Mouse (Mus musculus) hindbrain, embryonic 14.5 days (tissue): ENCODE results near the gene Tmem150c. TPM values are rescaled to one million over a fixed set of nuclear protein-coding genes. Genes with fewer than 3 reads are reported as not detected.
A peak's percentile ranks its signal among the peaks of the same experiment; 100 is the strongest.

Source experiments
- ATAC-seq: fragments of 200-750 bp; cut with Nextera tagmentation; 2 replicates; pipeline ENCODE4 v1.8.0; 2017; ENCODE audit warnings: moderate number of reproducible peaks, mild to moderate bottlenecking, moderate TSS enrichment, moderate library complexity; ENCODE audit not compliant: low FRiP score
- DNase-seq: peaks from one replicate; pipeline ENCODE4 v3.0.0-alpha.2; 2015; ENCODE audit warnings: low spot score
- H3K27ac ChIP-seq: fragments of 300-500 bp; sonication (generic); 2 replicates; pipeline ENCODE4 v1.5.1; 2014; ENCODE audit warnings: mild to moderate bottlenecking, moderate library complexity
- H3K27me3 ChIP-seq: fragments of 300-500 bp; sonication (generic); 2 replicates; pipeline ENCODE4 v1.6.1; 2014; ENCODE audit warnings: mild to moderate bottlenecking, low read length, mixed read lengths; ENCODE audit not compliant: control insufficient read depth, insufficient read depth
- H3K36me3 ChIP-seq: fragments of 300-500 bp; sonication (generic); replicated peaks from 2 replicates; pipeline ENCODE4 v1.6.1; 2014; ENCODE audit not compliant: control insufficient read depth, insufficient read depth
- H3K4me1 ChIP-seq: fragments of 300-500 bp; sonication (generic); replicated peaks from 2 replicates; pipeline ENCODE4 v1.6.1; 2014; ENCODE audit warnings: antibody characterized with exemption, low read length, mixed read lengths; ENCODE audit not compliant: control insufficient read depth, insufficient read depth
- H3K4me2 ChIP-seq: fragments of 300-500 bp; sonication (generic); replicated peaks from 2 replicates; pipeline ENCODE4 v1.6.1; 2014; ENCODE audit warnings: mild to moderate bottlenecking, moderate library complexity
- H3K4me3 ChIP-seq: fragments of 300-500 bp; sonication (generic); replicated peaks from 2 replicates; pipeline ENCODE4 v1.5.1; 2014; ENCODE audit warnings: mild to moderate bottlenecking, low read length
- H3K9ac ChIP-seq: fragments of 300-500 bp; sonication (generic); 2 replicates; pipeline ENCODE4 v1.6.1; 2014
- H3K9me3 ChIP-seq: fragments of 300-500 bp; sonication (generic); 2 replicates; pipeline ENCODE4 v1.6.1; 2016; ENCODE audit warnings: low read length; ENCODE audit not compliant: control insufficient read depth
- WGBS: fragments of 180-500 bp; shearing (Covaris S2); extraction: QIAGEN DNeasy Blood & Tissue Kit; methylation state at CpG from one replicate; pipeline ENCODE4 v1.1.7; 2014; 5-methylcytosine and 5-hydroxymethylcytosine counted together
- polyA plus RNA-seq: library from polyadenylated mRNA; unstranded; fragments of >200 nt; fragmentation: Nextera tagmentation; extraction: Ambion mirVana; gene quantifications from 2 replicates; pipeline ENCODE4 v1.2.1, GENCODE M21; 2014

Gene Tmem150c
- polyA plus RNA-seq, 1 experiment from 2014 or later: 24.2 TPM

GRCm38 (mm10) chr5:100091263-100091594 lies 68.4 kb downstream of the Tmem150c start:
- 25% methylated on average over 10 of the region's 10 CpGs for WGBS
- Histone ChIP-seq H3K4me1 (peaks cover 22% of the 10 kb centered on the region), H3K4me2 (peak overlapping the region; percentile 34), H3K9me3 (no peaks in the 10 kb centered on the region), H3K9ac (peak overlapping the region; percentile 18; the same call in 1 of the 2 replicates), H3K4me3 (no peak overlapping the region), H3K27ac (peak overlapping the region; percentile 81), H3K36me3 (peaks cover 4% of the 10 kb centered on the region; the same call in 1 of the 2 replicates), H3K27me3 (no peaks in the 10 kb centered on the region)
- peak; percentile 44 for ATAC-seq
- DNase-seq: peak; percentile 39

- Histone ChIP-seq H3K36me3 (peaks cover 4% of the 10 kb centered on the region; the same call in 1 of the 2 replicates), H3K27me3 (no peaks in the 10 kb centered on the region), H3K4me2 (peak overlapping the region; percentile 34), H3K9ac (peak overlapping the region; percentile 18), H3K9me3 (no peaks in the 10 kb centered on the region), H3K4me1 (peaks cover 25% of the 10 kb centered on the region), H3K27ac (peak overlapping the region; percentile 81), H3K4me3 (no peak overlapping the region)
- DNase-seq (peak; percentile 49), ATAC-seq (peak; percentile 51)
- 18% methylated on average over 12 of the region's 12 CpGs for WGBS
Observed at GRCm38 (mm10) chr5:100090515-100091262, 68.9 kb downstream of the Tmem150c start.

GRCm38 (mm10) chr5:100085097-100085496 lies 74.5 kb downstream of the Tmem150c start:
- Histone ChIP-seq H3K27ac (0 out of 2 replicates have a peak overlapping the region, but pooled peaks have one; percentile 43), H3K36me3 (no peaks in the 10 kb centered on the region), H3K4me2 (no peak overlapping the region), H3K9me3 (no peaks in the 10 kb centered on the region), H3K9ac (no peak overlapping the region), H3K27me3 (no peaks in the 10 kb centered on the region), H3K4me1 (peaks cover 16% of the 10 kb centered on the region), H3K4me3 (no peak overlapping the region)
- WGBS: 56% methylated on average over 8 of the region's 8 CpGs
- DNase-seq: peak; percentile 55
- no peak for ATAC-seq

- no peaks in the 10 kb centered on the region for H3K27me3 ChIP-seq
- H3K9me3 ChIP-seq: no peaks in the 10 kb centered on the region
- DNase-seq (no peak), ATAC-seq (0 out of 2 replicates have a peak, but pooled peaks have one; percentile 50)
- H3K27ac ChIP-seq: no peak overlapping the region
- no peak overlapping the region for H3K4me2 ChIP-seq
- 52% methylated on average over 12 of the region's 12 CpGs for WGBS
- no peak overlapping the region for H3K4me3 ChIP-seq
- H3K9ac ChIP-seq: no peak overlapping the region
- H3K4me1 ChIP-seq: peaks cover 13% of the 10 kb centered on the region
- no peaks in the 10 kb centered on the region for H3K36me3 ChIP-seq
Observed at GRCm38 (mm10) chr5:100083953-100084562, 75.5 kb downstream of the Tmem150c start.

GRCm38 (mm10) chr5:100082006-100082405 lies 77.6 kb downstream of the Tmem150c start:
- H3K36me3 ChIP-seq: no peaks in the 10 kb centered on the region
- ATAC-seq (no peak), DNase-seq (no peak)
- whole genome bisulfite sequencing: 91% methylated on average over 4 of the region's 4 CpGs
- peaks cover 13% of the 10 kb centered on the region for H3K4me1 ChIP-seq
- no peaks in the 10 kb centered on the region for H3K27me3 ChIP-seq
- no peak overlapping the region for H3K4me3 ChIP-seq
- H3K9ac ChIP-seq: no peak overlapping the region
- no peak overlapping the region for H3K27ac ChIP-seq
- no peak overlapping the region for H3K4me2 ChIP-seq
- H3K9me3 ChIP-seq: no peaks in the 10 kb centered on the region

GRCm38 (mm10) chr5:100079931-100080275 lies 79.7 kb downstream of the Tmem150c start:
- Histone ChIP-seq H3K9ac (no peak overlapping the region), H3K4me3 (no peak overlapping the region), H3K27me3 (no peaks in the 10 kb centered on the region), H3K27ac (no peak overlapping the region), H3K4me1 (0 out of 2 replicates have a peak, but pooled peaks cover 4% of the 10 kb centered on the region), H3K9me3 (no peaks in the 10 kb centered on the region), H3K4me2 (peak overlapping the region; percentile 29), H3K36me3 (no peaks in the 10 kb centered on the region)
- 78% methylated on average over 8 of the region's 8 CpGs for WGBS
- DNase-seq (no peak), ATAC-seq (no peak)

- peak overlapping the region; percentile 18 for H3K4me3 ChIP-seq
- no peak overlapping the region for H3K27ac ChIP-seq
- DNase-seq (no peak), ATAC-seq (no peak)
- H3K27me3 ChIP-seq: no peaks in the 10 kb centered on the region
- H3K4me1 ChIP-seq: 0 out of 2 replicates have a peak, but pooled peaks cover 2% of the 10 kb centered on the region
- peak overlapping the region; percentile 3 for H3K9ac ChIP-seq
- 33% methylated on average over 36 of the region's 36 CpGs for WGBS
- H3K9me3 ChIP-seq: no peaks in the 10 kb centered on the region
- H3K4me2 ChIP-seq: peak overlapping the region; percentile 29
- H3K36me3 ChIP-seq: no peaks in the 10 kb centered on the region
Observed at GRCm38 (mm10) chr5:100079040-100079930, 80.3 kb downstream of the Tmem150c start.

- Histone ChIP-seq H3K4me2 (no peak overlapping the region), H3K4me1 (no peaks in the 10 kb centered on the region), H3K27me3 (no peaks in the 10 kb centered on the region), H3K9me3 (no peaks in the 10 kb centered on the region), H3K36me3 (peaks cover 10% of the 10 kb centered on the region; the same call in 1 of the 2 replicates), H3K4me3 (no peak overlapping the region), H3K9ac (no peak overlapping the region), H3K27ac (no peak overlapping the region)
- 61% methylated on average over 4 of the region's 4 CpGs for whole genome bisulfite sequencing
- ATAC-seq (no peak), DNase-seq (no peak)
Observed at GRCm38 (mm10) chr5:100074571-100074970, 85.0 kb downstream of the Tmem150c start.

- no peak overlapping the region for H3K4me2 ChIP-seq
- no peaks in the 10 kb centered on the region for H3K9me3 ChIP-seq
- WGBS: 52% methylated on average over 9 of the region's 9 CpGs
- H3K27ac ChIP-seq: no peak overlapping the region
- H3K36me3 ChIP-seq: peaks cover 25% of the 10 kb centered on the region
- ATAC-seq: no peak
- no peak overlapping the region for H3K4me3 ChIP-seq
- no peak overlapping the region for H3K9ac ChIP-seq
- no peaks in the 10 kb centered on the region for H3K27me3 ChIP-seq
- H3K4me1 ChIP-seq: no peaks in the 10 kb centered on the region
- DNase-seq: no peak
Observed at GRCm38 (mm10) chr5:100072557-100072956, 87.1 kb downstream of the Tmem150c start.
